Mouse (Mus musculus): ENCODE measurements at regions not wholly inside any gene's neighbourhood (a gene's known extent, or its start where the extent isn't known, plus 50 kb on each side); places are given as distances from the start of the nearest gene placed in this dataset.
A peak's percentile ranks its signal among the peaks of the same experiment; 100 is the strongest.

GRCm38 (mm10) chr14:25336875-25337274, 122.1 kb upstream of the Zmiz1 start:
- no peak for DNase-seq (ENCODE audit: low read depth)
- no peak for TF ChIP-seq POLR2A (IDR thresholded peaks at IDR 0.05; ENCODE audit: borderline replicate concordance, extremely low read depth, insufficient read depth, insufficient read length, poor library complexity, severe bottlenecking)
- TF ChIP-seq CTCF (IDR thresholded peaks at IDR 0.05; ENCODE audit: borderline replicate concordance, extremely low read depth, insufficient read depth, insufficient read length): no peak

- DNase-seq (ENCODE audit: low read depth): peak; percentile 59
- TF ChIP-seq CTCF (IDR thresholded peaks at IDR 0.05; ENCODE audit: borderline replicate concordance, extremely low read depth, insufficient read depth, insufficient read length): no peak
- TF ChIP-seq POLR2A (IDR thresholded peaks at IDR 0.05; ENCODE audit: borderline replicate concordance, extremely low read depth, insufficient read depth, insufficient read length, poor library complexity, severe bottlenecking): no peak
Observed at GRCm38 (mm10) chr14:25338404-25339051, 120.5 kb upstream of the Zmiz1 start.

GRCm38 (mm10) chr14:25340845-25341244, 118.1 kb upstream of the Zmiz1 start:
- no peak for DNase-seq (ENCODE audit: low read depth)
- no peak for TF ChIP-seq POLR2A (IDR thresholded peaks at IDR 0.05; ENCODE audit: borderline replicate concordance, extremely low read depth, insufficient read depth, insufficient read length, poor library complexity, severe bottlenecking)
- no peak for TF ChIP-seq CTCF (IDR thresholded peaks at IDR 0.05; ENCODE audit: borderline replicate concordance, extremely low read depth, insufficient read depth, insufficient read length)

- TF ChIP-seq CTCF (IDR thresholded peaks at IDR 0.05; ENCODE audit: borderline replicate concordance, extremely low read depth, insufficient read depth, insufficient read length) (no peak), POLR2A (IDR thresholded peaks at IDR 0.05; ENCODE audit: borderline replicate concordance, extremely low read depth, insufficient read depth, insufficient read length, poor library complexity, severe bottlenecking) (no peak)
- DNase-seq (ENCODE audit: low read depth): no peak
Observed at GRCm38 (mm10) chr14:25341848-25342427, 117.0 kb upstream of the Zmiz1 start.

GRCm38 (mm10) chr14:25342865-25343565, 116.0 kb upstream of the Zmiz1 start:
- TF ChIP-seq POLR2A (IDR thresholded peaks at IDR 0.05; ENCODE audit: borderline replicate concordance, extremely low read depth, insufficient read depth, insufficient read length, poor library complexity, severe bottlenecking) (no peak), CTCF (IDR thresholded peaks at IDR 0.05; ENCODE audit: borderline replicate concordance, extremely low read depth, insufficient read depth, insufficient read length) (no peak)
- no peak for DNase-seq (ENCODE audit: low read depth)

GRCm38 (mm10) chr14:25345995-25346394, 113.0 kb upstream of the Zmiz1 start:
- DNase-seq (ENCODE audit: low read depth): peak; percentile 66
- TF ChIP-seq CTCF (IDR thresholded peaks at IDR 0.05; ENCODE audit: borderline replicate concordance, extremely low read depth, insufficient read depth, insufficient read length): no peak
- TF ChIP-seq POLR2A (IDR thresholded peaks at IDR 0.05; ENCODE audit: borderline replicate concordance, extremely low read depth, insufficient read depth, insufficient read length, poor library complexity, severe bottlenecking): no peak

- no peak for TF ChIP-seq POLR2A (IDR thresholded peaks at IDR 0.05; ENCODE audit: borderline replicate concordance, extremely low read depth, insufficient read depth, insufficient read length, poor library complexity, severe bottlenecking)
- no peak for TF ChIP-seq CTCF (IDR thresholded peaks at IDR 0.05; ENCODE audit: borderline replicate concordance, extremely low read depth, insufficient read depth, insufficient read length)
- peak; percentile 58 for DNase-seq (ENCODE audit: low read depth)
Observed at GRCm38 (mm10) chr14:25346813-25347610, 112.0 kb upstream of the Zmiz1 start.

- no peak for DNase-seq (ENCODE audit: low read depth)
Observed at GRCm38 (mm10) chr14:25350282-25350964, 108.6 kb upstream of the Zmiz1 start.

GRCm38 (mm10) chr14:25353804-25354203, 105.2 kb upstream of the Zmiz1 start:
- TF ChIP-seq CTCF (IDR thresholded peaks at IDR 0.05; ENCODE audit: borderline replicate concordance, extremely low read depth, insufficient read depth, insufficient read length): no peak
- no peak for TF ChIP-seq POLR2A (IDR thresholded peaks at IDR 0.05; ENCODE audit: borderline replicate concordance, extremely low read depth, insufficient read depth, insufficient read length, poor library complexity, severe bottlenecking)
- DNase-seq (ENCODE audit: low read depth): no peak

More at GRCm38 (mm10) chr14:25350282-25350964, 108.6 kb upstream of the Zmiz1 start:
- TF ChIP-seq CTCF (IDR thresholded peaks at IDR 0.05; ENCODE audit: borderline replicate concordance, extremely low read depth, insufficient read depth, insufficient read length) (no peak), POLR2A (IDR thresholded peaks at IDR 0.05; ENCODE audit: borderline replicate concordance, extremely low read depth, insufficient read depth, insufficient read length, poor library complexity, severe bottlenecking) (no peak)

GRCm38 (mm10) chr14:25354288-25354850, 104.6 kb upstream of the Zmiz1 start:
- no peak for DNase-seq (ENCODE audit: low read depth)
- TF ChIP-seq CTCF (IDR thresholded peaks at IDR 0.05; ENCODE audit: borderline replicate concordance, extremely low read depth, insufficient read depth, insufficient read length) (no peak), POLR2A (IDR thresholded peaks at IDR 0.05; ENCODE audit: borderline replicate concordance, extremely low read depth, insufficient read depth, insufficient read length, poor library complexity, severe bottlenecking) (no peak)

Data from brain, embryonic 14.5 days (tissue).